Mouse (Mus musculus) E14TG2a.4 (cell line): ENCODE data around the gene Paqr3.

Experiments
- CTCF ChIP-seq: conservative IDR thresholded peaks from 2 replicates; pipeline ENCODE4 v1.5.1; 2014; ENCODE audit warnings: low read length
- POU5F1 ChIP-seq: IDR thresholded peaks from 2 replicates; pipeline ENCODE4 v1.6.1; 2014; ENCODE audit warnings: low read length, borderline replicate concordance

- no peak for TF ChIP-seq CTCF
- TF ChIP-seq POU5F1 = no peak
These were observed 45.6 kb downstream of the Paqr3 start for GRCm38 (mm10) chr5:97065746-97066145.
